ENCODE assay signal across 21 mouse cellular contexts in the genomic region with DNA sequence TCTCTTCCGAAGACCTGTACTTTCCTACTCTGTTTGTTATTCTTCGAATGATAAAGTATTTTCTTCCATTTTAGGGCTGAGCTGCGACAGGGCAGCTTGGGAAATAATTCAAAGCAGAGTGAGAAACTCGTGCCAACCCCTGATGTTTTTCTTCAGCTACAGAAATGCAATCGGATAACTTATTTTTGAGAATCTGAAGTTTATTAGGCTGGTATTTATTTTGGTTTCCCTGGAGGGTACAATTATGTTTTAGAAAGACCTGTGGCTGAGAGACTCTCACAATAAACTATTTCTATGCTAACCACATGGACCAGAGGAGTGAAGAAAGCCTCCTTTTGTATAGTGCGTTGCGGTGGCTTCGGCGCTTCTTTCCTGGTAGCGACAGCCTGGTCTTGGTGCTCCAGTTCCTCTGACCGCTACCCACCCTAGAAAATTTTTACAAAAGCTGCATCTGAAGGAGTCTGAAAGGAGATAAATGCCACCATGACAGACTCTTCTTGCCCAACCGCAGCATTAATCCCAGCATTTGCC.
A peak's percentile ranks its signal among the peaks of the same experiment; 100 is the strongest.
DNase-seq lines count a peak whose midpoint lies in the region; ATAC-seq and TF ChIP-seq lines count a peak whose summit lies in the region.
"Had no signal": no experiment of that assay in that cellular context is flagged by ENCODE, and none has a peak within 500 bp of the region (broad histone marks: within the 10 kb centered on the region; RNA-seq: fewer than 3 reads in every experiment).

No protein-coding gene starts in this region.

- no peaks in the 10 kb centered on the region for H3K9me3 ChIP-seq in embryonic facial prominence, embryonic 14.5 days (ENCODE audit: control insufficient read depth, low read length)
- H3K9me3 ChIP-seq in limb, embryonic 11.5 days (ENCODE audit: control insufficient read depth, low read length), result no peaks in the 10 kb centered on the region
- no peaks in the 10 kb centered on the region for H3K9me3 ChIP-seq in stomach, postnatal 0 days (ENCODE audit: control insufficient read depth, low read length)
- H3K9me3 ChIP-seq: forebrain, embryonic 13.5 days; heart, embryonic 15.5 days; liver, embryonic 12.5 days; midbrain, embryonic 12.5 days; neural tube, embryonic 13.5 days had no signal

- TF ChIP-seq EP300 in stomach, postnatal 0 days (optimal IDR thresholded peaks at IDR 0.05), result no peak

- no peak for DNase-seq in layer of hippocampus, adult 2 months (ENCODE audit: low spot score in 2 of 2)
- DNase-seq in layer of hippocampus, adult 9-10 months (ENCODE audit: low spot score), result no peak
- peak; percentile 86 for DNase-seq in embryonic facial prominence, embryonic 14.5 days (ENCODE audit: low spot score)
- no peak for DNase-seq in limb, embryonic 11.5 days (ENCODE audit: low spot score)
- DNase-seq in stomach, postnatal 0 days (ENCODE audit: low spot score), result no peak
- no peak for DNase-seq in Muller cell, postnatal 12 days (ENCODE audit: inconsistent ontology term)
- no peak for DNase-seq in cerebellum, postnatal 25 days
- DNase-seq: adrenal gland, adult 8-10 months; cerebellum, adult 9-11 months; gastrocnemius, postnatal 10 days; kidney, adult 8-10 months; kidney, postnatal 25 days; lung, adult 2 months; thymus, postnatal 25 days had no signal

- H3K4me1 ChIP-seq in embryonic facial prominence, embryonic 14.5 days (ENCODE audit: control insufficient read depth, insufficient read depth, low read length), result peaks cover 28% of the 10 kb centered on the region
- H3K4me1 ChIP-seq in limb, embryonic 11.5 days (ENCODE audit: control insufficient read depth, insufficient read depth, low read length), result peaks cover 10% of the 10 kb centered on the region
- no peaks in the 10 kb centered on the region for H3K4me1 ChIP-seq in stomach, postnatal 0 days (replicated peaks; ENCODE audit: control insufficient read depth, insufficient read depth)
- H3K4me1 ChIP-seq: liver, embryonic 12.5 days; midbrain, embryonic 12.5 days had no signal

- ATAC-seq in embryonic facial prominence, embryonic 14.5 days (ENCODE audit: low read depth), result peak; percentile 60; the same call in 1 of the 2 replicates
- no peak for ATAC-seq in limb, embryonic 11.5 days (ENCODE audit: insufficient number of reproducible peaks, low FRiP score, low TSS enrichment, low read depth)
- ATAC-seq in stomach, postnatal 0 days (ENCODE audit: low FRiP score, low TSS enrichment), result no peak
- ATAC-seq: forebrain, embryonic 13.5 days; inflammation-experienced regulatory T-cells, adult 6 months; liver, embryonic 12.5 days had no signal

- H3K4me3 ChIP-seq in layer of hippocampus, adult 2 months, result no peak overlapping the region; the same call in 1 of the 2 replicates
- peak overlapping the region; percentile 1; the same call in 1 of the 2 replicates for H3K4me3 ChIP-seq in embryonic facial prominence, embryonic 14.5 days (ENCODE audit: low read depth, low read length)
- no peak overlapping the region for H3K4me3 ChIP-seq in limb, embryonic 11.5 days (ENCODE audit: low read depth, low read length)
- no peak overlapping the region for H3K4me3 ChIP-seq in stomach, postnatal 0 days (ENCODE audit: low read depth, low read length)
- H3K4me3 ChIP-seq: forebrain, embryonic 13.5 days; heart, embryonic 15.5 days; liver, embryonic 12.5 days; midbrain, embryonic 12.5 days; neural tube, embryonic 13.5 days had no signal

- peak overlapping the region; percentile 51 for H3K27ac ChIP-seq in layer of hippocampus, adult 2 months
- peak overlapping the region; percentile 73 for H3K27ac ChIP-seq in embryonic facial prominence, embryonic 14.5 days (replicated peaks; ENCODE audit: low read depth, low read length)
- peak overlapping the region; percentile 76 for H3K27ac ChIP-seq in limb, embryonic 11.5 days (replicated peaks; ENCODE audit: low read depth, low read length)
- peak overlapping the region; percentile 63; the same call in 1 of the 2 replicates for H3K27ac ChIP-seq in stomach, postnatal 0 days (replicated peaks)
- H3K27ac ChIP-seq: forebrain, embryonic 13.5 days; heart, embryonic 15.5 days; liver, embryonic 12.5 days; macrophage; midbrain, embryonic 12.5 days; neural tube, embryonic 13.5 days had no signal

- H3K36me3 ChIP-seq in embryonic facial prominence, embryonic 14.5 days (ENCODE audit: control insufficient read depth, insufficient read depth, low read length), result no peaks in the 10 kb centered on the region
- H3K36me3 ChIP-seq in limb, embryonic 11.5 days (ENCODE audit: control insufficient read depth, insufficient read depth, low read length), result no peaks in the 10 kb centered on the region
- no peaks in the 10 kb centered on the region for H3K36me3 ChIP-seq in stomach, postnatal 0 days (ENCODE audit: control insufficient read depth, insufficient read depth, low read length)
- H3K36me3 ChIP-seq: heart, embryonic 15.5 days; liver, embryonic 12.5 days; midbrain, embryonic 12.5 days; neural tube, embryonic 13.5 days had no signal

- no peak overlapping the region for H3K9ac ChIP-seq in embryonic facial prominence, embryonic 14.5 days (ENCODE audit: low read depth, low read length)
- no peak overlapping the region for H3K9ac ChIP-seq in limb, embryonic 11.5 days (ENCODE audit: low read length)
- no peak overlapping the region for H3K9ac ChIP-seq in stomach, postnatal 0 days (ENCODE audit: low read length)
- H3K9ac ChIP-seq: forebrain, embryonic 13.5 days; heart, embryonic 15.5 days; liver, embryonic 12.5 days; midbrain, embryonic 12.5 days; neural tube, embryonic 13.5 days had no signal

- no peak for TF ChIP-seq CTCF in layer of hippocampus, adult 2 months (conservative IDR thresholded peaks at IDR 0.05)
- TF ChIP-seq CTCF in stomach, postnatal 0 days (IDR thresholded peaks at IDR 0.05; ENCODE audit: low read depth), result no peak

- peak overlapping the region; percentile 34 for H3K4me2 ChIP-seq in embryonic facial prominence, embryonic 14.5 days (ENCODE audit: low read depth, low read length)
- H3K4me2 ChIP-seq in limb, embryonic 11.5 days (ENCODE audit: low read depth, severe bottlenecking), result no peak overlapping the region
- H3K4me2 ChIP-seq in stomach, postnatal 0 days (replicated peaks; ENCODE audit: low read depth), result peak overlapping the region; percentile 3; the same call in 1 of the 2 replicates
- H3K4me2 ChIP-seq: forebrain, embryonic 13.5 days; heart, embryonic 15.5 days; liver, embryonic 12.5 days; midbrain, embryonic 12.5 days; neural tube, embryonic 13.5 days had no signal

- WGBS in embryonic facial prominence, embryonic 14.5 days, result 27% methylated on average over 12 of the region's 12 CpGs
- 80% methylated on average over 12 of the region's 12 CpGs for WGBS in limb, embryonic 11.5 days
- WGBS in stomach, postnatal 0 days, result 65% methylated on average over 12 of the region's 12 CpGs

- H3K27me3 ChIP-seq in embryonic facial prominence, embryonic 14.5 days (replicated peaks; ENCODE audit: control insufficient read depth, insufficient read depth, low read length), result no peaks in the 10 kb centered on the region
- H3K27me3 ChIP-seq in limb, embryonic 11.5 days (ENCODE audit: control insufficient read depth, insufficient read depth, low read length), result no peaks in the 10 kb centered on the region
- no peaks in the 10 kb centered on the region for H3K27me3 ChIP-seq in stomach, postnatal 0 days (ENCODE audit: control insufficient read depth, insufficient read depth, low read length)
- H3K27me3 ChIP-seq: forebrain, embryonic 13.5 days; heart, embryonic 15.5 days; liver, embryonic 12.5 days; midbrain, embryonic 12.5 days; neural tube, embryonic 13.5 days had no signal
